Mouse (Mus musculus): ENCODE measurements at regions not wholly inside any gene's neighbourhood (a gene's known extent, or its start where the extent isn't known, plus 50 kb on each side); places are given as distances from the start of the nearest gene placed in this dataset.

GRCm38 (mm10) chr16:13204948-13205470 lies 51.3 kb upstream of the Mrtfb start:
- no peak overlapping the region for H3K9ac ChIP-seq (ENCODE audit: low read depth, low read length)
- DNase-seq (ENCODE audit: low spot score) (no peak), ATAC-seq (ENCODE audit: low read depth) (no peak)
- H3K27me3 ChIP-seq (replicated peaks; ENCODE audit: control insufficient read depth, insufficient read depth, low read length), result no peaks in the 10 kb centered on the region
- H3K36me3 ChIP-seq (ENCODE audit: control insufficient read depth, insufficient read depth, low read length), result no peaks in the 10 kb centered on the region
- H3K9me3 ChIP-seq (ENCODE audit: control insufficient read depth, low read length), result no peaks in the 10 kb centered on the region
- no peaks in the 10 kb centered on the region for H3K4me1 ChIP-seq (ENCODE audit: control insufficient read depth, insufficient read depth, low read length)
- H3K4me2 ChIP-seq (ENCODE audit: low read depth, low read length), result no peak overlapping the region
- WGBS, result 82% methylated on average over 6 of the region's 6 CpGs
- no peak overlapping the region for H3K27ac ChIP-seq (replicated peaks; ENCODE audit: low read depth, low read length)
- H3K4me3 ChIP-seq (ENCODE audit: low read depth, low read length), result no peak overlapping the region

DNA sequence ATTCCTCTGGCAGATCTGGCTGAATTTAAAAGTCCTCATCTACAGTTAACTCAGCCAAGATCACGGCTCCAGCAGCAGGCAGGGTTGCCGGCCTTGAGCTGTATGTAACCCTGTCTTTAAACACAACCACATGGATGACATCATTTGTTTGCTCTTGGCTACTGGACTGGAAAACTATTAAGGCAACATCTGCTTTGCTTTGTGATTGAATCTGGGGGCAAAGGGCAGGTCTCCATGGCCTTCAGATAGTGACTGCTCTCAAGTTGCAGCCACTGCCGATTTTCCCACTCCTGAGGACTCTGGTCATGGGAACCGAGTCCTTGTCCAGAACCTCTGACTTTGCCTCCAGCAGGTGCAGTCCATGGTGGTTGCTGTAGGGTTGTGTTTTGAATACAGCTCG lies 50.4 kb upstream of the Mrtfb start:
- no peaks in the 10 kb centered on the region for H3K4me1 ChIP-seq (ENCODE audit: control insufficient read depth, insufficient read depth, low read length)
- no peak overlapping the region for H3K4me2 ChIP-seq (ENCODE audit: low read depth, low read length)

More for the DNA sequence above, 50.4 kb upstream of the Mrtfb start:
- Histone ChIP-seq H3K4me3 (ENCODE audit: low read depth, low read length) (no peak overlapping the region), H3K9me3 (ENCODE audit: control insufficient read depth, low read length) (no peaks in the 10 kb centered on the region), H3K27me3 (replicated peaks; ENCODE audit: control insufficient read depth, insufficient read depth, low read length) (no peaks in the 10 kb centered on the region), H3K36me3 (ENCODE audit: control insufficient read depth, insufficient read depth, low read length) (no peaks in the 10 kb centered on the region), H3K9ac (ENCODE audit: low read depth, low read length) (no peak overlapping the region), H3K27ac (replicated peaks; ENCODE audit: low read depth, low read length) (no peak overlapping the region)
- WGBS, result 11% methylated on average over 5 of the region's 5 CpGs
- ATAC-seq (ENCODE audit: low read depth) (peak; percentile 76), DNase-seq (ENCODE audit: low spot score) (peak; percentile 74)
